Mouse (Mus musculus) left cerebral cortex, adult 11 months (tissue): ENCODE results near the gene Gm9821.

Source experiments
- DNase-seq: peaks from one replicate; pipeline ENCODE4 v3.0.0; 2022; ENCODE audit warnings: low spot score

Gene Gm9821

GRCm38 (mm10) chr2:91948792-91949241 lies 3.3 kb downstream of the Gm9821 start:
- DNase-seq, result no peak

GRCm38 (mm10) chr2:91949411-91950274 lies 4.1 kb downstream of the Gm9821 start:
- DNase-seq, result no peak

GRCm38 (mm10) chr2:91950275-91951085 lies 5.0 kb downstream of the Gm9821 start:
- DNase-seq, result no peak

- DNase-seq, result no peak
Observed at GRCm38 (mm10) chr2:91953825-91954224, 8.3 kb downstream of the Gm9821 start.

GRCm38 (mm10) chr2:91955121-91955591 lies 9.7 kb downstream of the Gm9821 start:
- no peak for DNase-seq

GRCm38 (mm10) chr2:91955875-91956274 lies 10.4 kb downstream of the Gm9821 start:
- DNase-seq, result no peak

- DNase-seq, result peak; percentile 89
Observed at GRCm38 (mm10) chr2:91957096-91957495, 11.6 kb downstream of the Gm9821 start.

- no peak for DNase-seq
Observed at GRCm38 (mm10) chr2:91958049-91958448, 12.5 kb downstream of the Gm9821 start.

GRCm38 (mm10) chr2:91958701-91959457 lies 13.4 kb downstream of the Gm9821 start:
- no peak for DNase-seq

GRCm38 (mm10) chr2:91959544-91960410 lies 14.3 kb downstream of the Gm9821 start:
- DNase-seq, result no peak

- no peak for DNase-seq
Observed at GRCm38 (mm10) chr2:91960459-91960858, 15.0 kb downstream of the Gm9821 start.

- no peak for DNase-seq
Observed at GRCm38 (mm10) chr2:91961901-91962761, 16.6 kb downstream of the Gm9821 start.

- DNase-seq, result no peak
Observed at GRCm38 (mm10) chr2:91962864-91963401, 17.4 kb downstream of the Gm9821 start.

- peak; percentile 91 for DNase-seq
Observed at GRCm38 (mm10) chr2:91963443-91963932, 18.0 kb downstream of the Gm9821 start.

- DNase-seq, result no peak
Observed at GRCm38 (mm10) chr2:91964610-91965204, 19.2 kb downstream of the Gm9821 start.

GRCm38 (mm10) chr2:91965417-91965816 lies 19.9 kb downstream of the Gm9821 start:
- no peak for DNase-seq

- no peak for DNase-seq
Observed at GRCm38 (mm10) chr2:91966367-91966766, 20.9 kb downstream of the Gm9821 start.

GRCm38 (mm10) chr2:91967962-91968361 lies 22.5 kb downstream of the Gm9821 start:
- no peak for DNase-seq
